Mouse (Mus musculus) adrenal gland, postnatal 14 days (tissue): Measurements from ENCODE around the gene Aldh1l1. TPM values are rescaled to one million over a fixed set of nuclear protein-coding genes. Genes with fewer than 3 reads are reported as not detected.
A peak's percentile ranks its signal among the peaks of the same experiment; 100 is the strongest.

ENCODE experiments used
- DNase-seq: peaks from one replicate; pipeline ENCODE4 v3.0.0; 2021; ENCODE audit warnings: mixed read lengths
- total RNA-seq: library from RNA; stranded (reverse); gene quantifications from 2 replicates; pipeline ENCODE4 v1.2.3, GENCODE M21; 2021

Aldh1l1 gene
- total RNA-seq, 1 experiment from 2014 or later, result 130 TPM

- no peak for DNase-seq
Observed at GRCm38 (mm10) chr6:90547041-90547440, 60.8 kb downstream of the Aldh1l1 start.

- peak; percentile 88 for DNase-seq
Observed at GRCm38 (mm10) chr6:90550161-90550912, 64.1 kb downstream of the Aldh1l1 start.

GRCm38 (mm10) chr6:90551251-90551650, 65.0 kb downstream of the Aldh1l1 start:
- no peak for DNase-seq

- DNase-seq, result no peak
Observed at GRCm38 (mm10) chr6:90553197-90553596, 67.0 kb downstream of the Aldh1l1 start.

GRCm38 (mm10) chr6:90553682-90554081, 67.5 kb downstream of the Aldh1l1 start:
- no peak for DNase-seq

GRCm38 (mm10) chr6:90556534-90557058, 70.4 kb downstream of the Aldh1l1 start:
- DNase-seq, result peak; percentile 37

GRCm38 (mm10) chr6:90557077-90557476, 70.8 kb downstream of the Aldh1l1 start:
- no peak for DNase-seq

- no peak for DNase-seq
Observed at GRCm38 (mm10) chr6:90557829-90558693, 71.8 kb downstream of the Aldh1l1 start.

GRCm38 (mm10) chr6:90560390-90561058, 74.3 kb downstream of the Aldh1l1 start:
- no peak for DNase-seq

- no peak for DNase-seq
Observed at GRCm38 (mm10) chr6:90561234-90561781, 75.1 kb downstream of the Aldh1l1 start.

- DNase-seq, result peak; percentile 45
Observed at GRCm38 (mm10) chr6:90564240-90564639, 78.0 kb downstream of the Aldh1l1 start.

- DNase-seq, result peak; percentile 74
Observed at GRCm38 (mm10) chr6:90565357-90566215, 79.4 kb downstream of the Aldh1l1 start.

- DNase-seq, result peak; percentile 73
Observed at GRCm38 (mm10) chr6:90567486-90567885, 81.3 kb downstream of the Aldh1l1 start.

- DNase-seq, result no peak
Observed at GRCm38 (mm10) chr6:90567928-90568327, 81.7 kb downstream of the Aldh1l1 start.

- no peak for DNase-seq
Observed at GRCm38 (mm10) chr6:90568721-90569120, 82.5 kb downstream of the Aldh1l1 start.

GRCm38 (mm10) chr6:90569736-90570383, 83.6 kb downstream of the Aldh1l1 start:
- no peak for DNase-seq

GRCm38 (mm10) chr6:90570392-90570791, 84.2 kb downstream of the Aldh1l1 start:
- no peak for DNase-seq

- peak; percentile 87 for DNase-seq
Observed at GRCm38 (mm10) chr6:90575261-90575715, 89.1 kb downstream of the Aldh1l1 start.

- DNase-seq, result no peak
Observed at GRCm38 (mm10) chr6:90578174-90578573, 91.9 kb downstream of the Aldh1l1 start.

- peak; percentile 28 for DNase-seq
Observed at GRCm38 (mm10) chr6:90582331-90582730, 96.1 kb downstream of the Aldh1l1 start.
